8 mouse cellular contexts compared by ENCODE assay signal in genomic region chr2:92883039-92883911, GRCm38 (mm10). TPM values are rescaled to one million over a fixed set of nuclear protein-coding genes. Genes with fewer than 3 reads are reported as not detected.
DNase-seq lines count a peak whose midpoint lies in the region; ATAC-seq and TF ChIP-seq lines count a peak whose summit lies in the region.

No protein-coding gene starts in this region.

- no peaks in the 10 kb centered on the region for H3K79me2 ChIP-seq in heart, adult 2 months (replicated peaks; ENCODE audit: control insufficient read depth, insufficient read depth, low read length)

- intact Hi-C loops in heart, adult 2 months (cut with DNase I), result no loop called here
- intact Hi-C loops in heart, postnatal 25 days (cut with DNase I), result no loop called here
- intact Hi-C loops in left cerebral cortex, postnatal 25 days (cut with DNase I), result loop anchor here (5.0 kb wide), 1 partner anchor 179 kb away; no protein-coding TSS in a partner anchor

- TF ChIP-seq CTCF in heart, adult 2 months (IDR thresholded peaks at IDR 0.05), result no peak; the same call in 1 of the 2 replicates
- peak; percentile 94 for TF ChIP-seq CTCF in intestine, postnatal 0 days (IDR thresholded peaks at IDR 0.05; ENCODE audit: low read depth)

- no peak for ATAC-seq in intestine, postnatal 0 days
- ATAC-seq in midbrain, embryonic 15.5 days (replicated peaks), result peak; percentile 65
- no peak for ATAC-seq in stomach, embryonic 15.5 days (ENCODE audit: insufficient read depth, low FRiP score, low read depth)

- 0 out of 2 replicates have a peak, but pooled peaks have one; percentile 27 for TF ChIP-seq EP300 in heart, adult 2 months (IDR thresholded peaks at IDR 0.05; ENCODE audit: insufficient read depth, low read depth, low read length)

- TF ChIP-seq POLR2A in heart, adult 2 months (IDR thresholded peaks at IDR 0.05; ENCODE audit: insufficient read depth, low read depth, low read length), result no peak

- WGBS in heart, adult 2 months, result 2% methylated on average over 15 of the region's 15 CpGs
- 8% methylated on average over 15 of the region's 15 CpGs for whole genome bisulfite sequencing in intestine, postnatal 0 days
- 2% methylated on average over 15 of the region's 15 CpGs for WGBS in midbrain, embryonic 15.5 days
- WGBS in stomach, embryonic 15.5 days, result 6% methylated on average over 15 of the region's 15 CpGs

- no peaks in the 10 kb centered on the region for H3K9me3 ChIP-seq in intestine, postnatal 0 days (ENCODE audit: control insufficient read depth)
- no peaks in the 10 kb centered on the region for H3K9me3 ChIP-seq in midbrain, embryonic 15.5 days
- H3K9me3 ChIP-seq in stomach, embryonic 15.5 days, result no peaks in the 10 kb centered on the region

- no peaks in the 10 kb centered on the region; the same call in 1 of the 2 replicates for H3K4me1 ChIP-seq in heart, adult 2 months (ENCODE audit: control insufficient read depth, insufficient read depth, low read length)
- H3K4me1 ChIP-seq in intestine, postnatal 0 days (replicated peaks; ENCODE audit: control insufficient read depth, insufficient read depth, low read length), result no peaks in the 10 kb centered on the region
- peaks cover 8% of the 10 kb centered on the region for H3K4me1 ChIP-seq in midbrain, embryonic 15.5 days
- peaks cover 5% of the 10 kb centered on the region; the same call in 1 of the 2 replicates for H3K4me1 ChIP-seq in stomach, embryonic 15.5 days

- H3K4me2 ChIP-seq in intestine, postnatal 0 days (replicated peaks; ENCODE audit: low read depth), result no peak overlapping the region
- peak overlapping the region; percentile 12; the same call in 1 of the 2 replicates for H3K4me2 ChIP-seq in midbrain, embryonic 15.5 days
- 0 out of 2 replicates have a peak overlapping the region, but pooled peaks have one; percentile 13 for H3K4me2 ChIP-seq in stomach, embryonic 15.5 days

- H3K36me3 ChIP-seq in heart, adult 2 months (ENCODE audit: control insufficient read depth, insufficient read depth, low read length), result no peaks in the 10 kb centered on the region
- H3K36me3 ChIP-seq in intestine, postnatal 0 days (ENCODE audit: control insufficient read depth, insufficient read depth), result no peaks in the 10 kb centered on the region
- H3K36me3 ChIP-seq in midbrain, embryonic 15.5 days (replicated peaks), result no peaks in the 10 kb centered on the region
- H3K36me3 ChIP-seq in stomach, embryonic 15.5 days, result no peaks in the 10 kb centered on the region

- no peak overlapping the region for H3K9ac ChIP-seq in heart, adult 2 months (ENCODE audit: low read depth, low read length)
- H3K9ac ChIP-seq in intestine, postnatal 0 days (ENCODE audit: low read depth, low read length), result no peak overlapping the region
- no peak overlapping the region for H3K9ac ChIP-seq in midbrain, embryonic 15.5 days
- H3K9ac ChIP-seq in stomach, embryonic 15.5 days, result no peak overlapping the region

- H3K27me3 ChIP-seq in heart, adult 2 months (ENCODE audit: control insufficient read depth, insufficient read depth, low read length), result no peaks in the 10 kb centered on the region
- H3K27me3 ChIP-seq in intestine, postnatal 0 days (replicated peaks; ENCODE audit: control insufficient read depth, insufficient read depth, low read length), result no peaks in the 10 kb centered on the region; the same call in 1 of the 2 replicates
- H3K27me3 ChIP-seq in midbrain, embryonic 15.5 days (replicated peaks), result no peaks in the 10 kb centered on the region
- no peaks in the 10 kb centered on the region for H3K27me3 ChIP-seq in stomach, embryonic 15.5 days (replicated peaks)

- H3K27ac ChIP-seq in heart, adult 2 months, result no peak overlapping the region
- H3K27ac ChIP-seq in intestine, postnatal 0 days (ENCODE audit: low read depth, low read length), result no peak overlapping the region
- H3K27ac ChIP-seq in midbrain, embryonic 15.5 days, result no peak overlapping the region
- H3K27ac ChIP-seq in stomach, embryonic 15.5 days, result no peak overlapping the region

- H3K4me3 ChIP-seq in heart, adult 2 months, result no peak overlapping the region
- H3K4me3 ChIP-seq in intestine, postnatal 0 days (ENCODE audit: low read depth, low read length), result no peak overlapping the region
- H3K4me3 ChIP-seq in midbrain, embryonic 15.5 days, result no peak overlapping the region
- no peak overlapping the region for H3K4me3 ChIP-seq in stomach, embryonic 15.5 days (replicated peaks)

- DNase-seq in heart, adult 2 months, result peak; percentile 22 to 46
- DNase-seq in heart, postnatal 25 days (ENCODE audit: low spot score), result no peak
- DNase-seq in cerebellum, postnatal 14 days, result peak; percentile 79 to 80
- peak; percentile 61 to 68 for DNase-seq in frontal cortex, postnatal 36 days (ENCODE audit: low spot score in 2 of 2)
- peak; percentile 62 to 73 for DNase-seq in left cerebral cortex, postnatal 25 days (ENCODE audit: low spot score in 2 of 2)

RNA-seq across cellular contexts. Expression of gene Syt13, which starts 31.6 kb away (rescaled TPM):
- total RNA-seq in heart, adult 2 months (2021), result under 1 TPM; 0.36 to 0.47 TPM
- 0.10 TPM in 1 of 2 replicates, not detected in the other for polyA plus RNA-seq in heart, adult 2 months (2012; rRNA removed)
- under 1 TPM; 0.18 to 0.25 TPM for total RNA-seq in heart, postnatal 25 days (2021)
- polyA plus RNA-seq in intestine, postnatal 0 days (2015; fragmentation: Nextera tagmentation; extraction: Ambion mirVana), result 1.7 and 2.5 TPM in 2 replicates
- total RNA-seq in left cerebral cortex, postnatal 25 days (2021), result 100 to 1,000 TPM; 188 to 230 TPM
- 85.8 and 88.7 TPM in 2 replicates for polyA plus RNA-seq in midbrain, embryonic 15.5 days (2015; fragmentation: Nextera tagmentation; extraction: Ambion mirVana)
- polyA plus RNA-seq in stomach, embryonic 15.5 days (2015; fragmentation: Nextera tagmentation; extraction: Ambion mirVana), result 10.4 and 11.4 TPM in 2 replicates
